Mouse (Mus musculus) left cerebral cortex, adult 2 months (tissue): ENCODE data around the gene Pld5. TPM values are rescaled to one million over a fixed set of nuclear protein-coding genes. Genes with fewer than 3 reads are reported as not detected.

Experiments
- DNase-seq, 2 experiments: peaks; one replicate each; pipeline ENCODE4 v3.0.0; 2021 to 2022; ENCODE audit warnings: low spot score in 2 of 2, mixed read lengths in 1 of 2; ENCODE audit errors: extremely low spot score in 1 of 2
- H3K27ac ChIP-seq: fragments of 200-600 bp; 2 replicates; pipeline ENCODE4 v1.8.1; 2022
- H3K4me3 ChIP-seq: fragments of 200-600 bp; 2 replicates; pipeline ENCODE4 v1.8.1; 2022
- CTCF ChIP-seq: fragments of 200-600 bp; IDR thresholded peaks from 2 replicates; pipeline ENCODE4 v1.8.1; 2022; ENCODE audit warnings: antibody characterized with exemption, mild to moderate bottlenecking, moderate library complexity
- intact Hi-C: fragments of 180-260 bp; cut with DNase I; formaldehyde crosslinking; loops from one replicate; pipeline ENCODE4 v1.15.1; 2025
- total RNA-seq, 2 experiments: library from RNA; stranded (reverse); gene quantifications; 2 replicates each; pipeline ENCODE4 v1.2.3; 2021

Pld5 gene
- total RNA-seq, 2 experiments from 2014 or later: 10.0 to 11.2 TPM

GRCm38 (mm10) chr1:176145306-176145705 is 129.8 kb downstream of the Pld5 start:
- no peak for DNase-seq
- Histone ChIP-seq H3K27ac (no peak overlapping the region), H3K4me3 (no peak overlapping the region)
- intact Hi-C loops: no loop called here
- TF ChIP-seq CTCF: no peak

GRCm38 (mm10) chr1:176134379-176134778 is 140.7 kb downstream of the Pld5 start:
- Histone ChIP-seq H3K4me3 (no peak overlapping the region), H3K27ac (no peak overlapping the region)
- intact Hi-C loops: no loop called here
- no peak for TF ChIP-seq CTCF
- DNase-seq: no peak

- no peak overlapping the region for H3K27ac ChIP-seq
- no peak for TF ChIP-seq CTCF
- intact Hi-C loops: no loop called here
- DNase-seq: no peak
- H3K4me3 ChIP-seq: no peak overlapping the region
These were observed 149.3 kb downstream of the Pld5 start for GRCm38 (mm10) chr1:176125771-176126170.

- intact Hi-C loops: no loop called here
- no peak overlapping the region for H3K27ac ChIP-seq
- H3K4me3 ChIP-seq: no peak overlapping the region
- TF ChIP-seq CTCF: no peak
- no peak for DNase-seq
These were observed 150.7 kb downstream of the Pld5 start for GRCm38 (mm10) chr1:176124441-176124840.

- Histone ChIP-seq H3K4me3 (no peak overlapping the region), H3K27ac (no peak overlapping the region)
- intact Hi-C loops: no loop called here
- no peak for DNase-seq
- no peak for TF ChIP-seq CTCF
These were observed 151.3 kb downstream of the Pld5 start for GRCm38 (mm10) chr1:176123781-176124180.

GRCm38 (mm10) chr1:176115604-176116003 is 159.5 kb downstream of the Pld5 start:
- Histone ChIP-seq H3K4me3 (no peak overlapping the region), H3K27ac (no peak overlapping the region)
- no peak for DNase-seq
- intact Hi-C loops: no loop called here
- no peak for TF ChIP-seq CTCF

GRCm38 (mm10) chr1:176098685-176099320 is 176.3 kb downstream of the Pld5 start:
- peak in 1 of 2 experiments; percentile 37 for DNase-seq
- no peak for TF ChIP-seq CTCF
- intact Hi-C loops: no loop called here
- H3K4me3 ChIP-seq: no peak overlapping the region
- no peak overlapping the region for H3K27ac ChIP-seq

- H3K4me3 ChIP-seq: no peak overlapping the region
- TF ChIP-seq CTCF: no peak
- no peak for DNase-seq
- H3K27ac ChIP-seq: no peak overlapping the region
- intact Hi-C loops: no loop called here
These were observed 183.0 kb downstream of the Pld5 start for GRCm38 (mm10) chr1:176092119-176092518.

- Histone ChIP-seq H3K4me3 (no peak overlapping the region), H3K27ac (no peak overlapping the region)
- intact Hi-C loops: no loop called here
- peak in 1 of 2 experiments; percentile 14 for DNase-seq
- TF ChIP-seq CTCF: no peak
These were observed 185.7 kb downstream of the Pld5 start for GRCm38 (mm10) chr1:176089382-176089781.

GRCm38 (mm10) chr1:176085952-176086648 is 189.0 kb downstream of the Pld5 start:
- Histone ChIP-seq H3K27ac (no peak overlapping the region), H3K4me3 (no peak overlapping the region)
- no peak for DNase-seq
- no peak for TF ChIP-seq CTCF
- intact Hi-C loops: no loop called here

GRCm38 (mm10) chr1:176082306-176082705 is 192.8 kb downstream of the Pld5 start:
- intact Hi-C loops: no loop called here
- Histone ChIP-seq H3K4me3 (no peak overlapping the region), H3K27ac (no peak overlapping the region)
- DNase-seq: no peak
- no peak for TF ChIP-seq CTCF

- no peak for DNase-seq
- no peak overlapping the region for H3K27ac ChIP-seq
- intact Hi-C loops: no loop called here
- no peak for TF ChIP-seq CTCF
- H3K4me3 ChIP-seq: no peak overlapping the region
These were observed 194.1 kb downstream of the Pld5 start for GRCm38 (mm10) chr1:176080969-176081368.

GRCm38 (mm10) chr1:176078410-176078809 is 196.7 kb downstream of the Pld5 start:
- no peak for TF ChIP-seq CTCF
- no peak for DNase-seq
- intact Hi-C loops: no loop called here
- H3K27ac ChIP-seq: no peak overlapping the region
- H3K4me3 ChIP-seq: no peak overlapping the region
